Mouse (Mus musculus): Measurements from ENCODE around the gene Tmem88. TPM values are rescaled to one million over a fixed set of nuclear protein-coding genes. Genes with fewer than 3 reads are reported as not detected.
"Not testable (repeated sequence)": the region's sequence is repeated elsewhere in the genome, so short reads cannot be mapped to it uniquely, and the experiment has no call there.

Gene Tmem88
- polyA plus RNA-seq, 1 experiment from 2014 or later: 40.5 TPM

DNA sequence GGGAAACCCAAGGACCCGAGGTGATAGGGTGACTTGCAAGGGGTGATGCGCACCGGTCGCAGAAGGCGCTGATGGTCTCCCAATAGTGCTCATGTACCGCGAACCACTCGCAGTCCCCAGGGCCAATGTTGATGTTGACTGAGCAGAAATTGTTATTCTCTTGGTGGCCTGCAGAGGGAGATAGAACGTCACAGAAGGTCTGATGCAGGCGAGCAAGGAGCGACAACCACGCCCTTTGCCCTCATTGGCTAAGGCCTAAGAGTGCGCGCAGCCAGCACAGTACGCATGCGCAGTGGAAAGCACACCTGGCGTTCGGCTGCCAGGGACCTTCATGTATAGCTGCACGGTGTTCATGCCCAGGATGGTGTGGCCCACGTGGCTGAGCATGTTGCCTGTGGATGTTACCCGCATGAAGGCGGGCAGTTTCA lies 3.2 kb upstream of the Tmem88 start:
- Histone ChIP-seq H3K9me3 (no peaks in the 10 kb centered on the region), H3K27me3 (replicated peaks) (0 out of 2 replicates have a peak, but pooled peaks cover 4% of the 10 kb centered on the region), H3K4me1 (peaks cover 54% of the 10 kb centered on the region), H3K36me3 (peaks cover 73% of the 10 kb centered on the region), H3K9ac (no peak overlapping the region), H3K27ac (replicated peaks) (no peak overlapping the region), H3K4me3 (no peak overlapping the region), H3K4me2 (no peak overlapping the region; the same call in 1 of the 2 replicates)
- ATAC-seq (ENCODE audit: extremely low read depth, insufficient number of reproducible peaks, low FRiP score, low TSS enrichment): no peak
- 15% methylated on average over 22 of the region's 22 CpGs for WGBS

DNA sequence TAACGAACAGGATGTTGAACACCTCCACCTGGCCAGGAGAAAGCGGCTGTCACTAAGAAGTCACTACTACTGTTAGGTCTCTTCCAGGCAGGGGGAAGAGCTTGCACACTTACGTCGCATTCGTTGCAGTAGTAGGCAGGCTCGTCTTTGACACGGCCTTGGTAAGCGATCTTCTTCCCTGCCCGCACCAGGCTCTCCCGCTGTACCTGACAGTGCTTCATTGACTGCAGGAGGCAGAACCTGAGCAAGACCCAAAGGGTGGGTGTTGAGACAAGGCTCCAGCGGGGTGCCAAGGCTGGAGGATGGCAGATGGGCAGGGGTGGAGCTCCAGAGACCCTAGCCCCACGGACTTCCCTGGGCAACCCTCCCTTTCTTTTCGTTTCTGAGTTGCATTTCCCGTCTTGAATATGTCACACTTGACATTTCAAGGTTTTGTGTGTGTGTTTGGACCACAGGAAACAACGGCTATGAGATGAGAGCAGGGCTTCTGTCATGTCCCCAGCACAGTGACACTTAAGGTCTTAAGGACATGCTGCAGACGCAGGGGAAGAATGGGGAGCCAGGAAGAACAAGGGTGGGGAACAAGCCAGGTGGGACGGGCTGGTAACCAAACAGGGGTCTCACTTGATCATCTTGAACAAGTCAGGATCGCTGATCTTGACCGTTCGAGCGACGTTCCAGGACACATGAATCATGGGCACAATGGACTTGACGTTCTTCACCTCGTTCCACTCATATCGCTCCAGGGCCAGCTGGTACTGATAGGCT lies 2.2 kb upstream of the Tmem88 start:
- peaks cover 56% of the 10 kb centered on the region for H3K4me1 ChIP-seq
- 0 out of 2 replicates have a peak overlapping the region, but pooled peaks have one; percentile 11 for H3K4me3 ChIP-seq
- H3K9ac ChIP-seq: peak overlapping the region; percentile 66
- 67% methylated on average over 25 of the region's 25 CpGs for WGBS
- no peaks in the 10 kb centered on the region for H3K9me3 ChIP-seq
- peak overlapping the region; percentile 91 for H3K4me2 ChIP-seq
- H3K36me3 ChIP-seq: peaks cover 63% of the 10 kb centered on the region
- 0 out of 2 replicates have a peak, but pooled peaks cover 4% of the 10 kb centered on the region for H3K27me3 ChIP-seq (replicated peaks)
- no peak for ATAC-seq (ENCODE audit: extremely low read depth, insufficient number of reproducible peaks, low FRiP score, low TSS enrichment)
- no peak overlapping the region for H3K27ac ChIP-seq (replicated peaks)

DNA sequence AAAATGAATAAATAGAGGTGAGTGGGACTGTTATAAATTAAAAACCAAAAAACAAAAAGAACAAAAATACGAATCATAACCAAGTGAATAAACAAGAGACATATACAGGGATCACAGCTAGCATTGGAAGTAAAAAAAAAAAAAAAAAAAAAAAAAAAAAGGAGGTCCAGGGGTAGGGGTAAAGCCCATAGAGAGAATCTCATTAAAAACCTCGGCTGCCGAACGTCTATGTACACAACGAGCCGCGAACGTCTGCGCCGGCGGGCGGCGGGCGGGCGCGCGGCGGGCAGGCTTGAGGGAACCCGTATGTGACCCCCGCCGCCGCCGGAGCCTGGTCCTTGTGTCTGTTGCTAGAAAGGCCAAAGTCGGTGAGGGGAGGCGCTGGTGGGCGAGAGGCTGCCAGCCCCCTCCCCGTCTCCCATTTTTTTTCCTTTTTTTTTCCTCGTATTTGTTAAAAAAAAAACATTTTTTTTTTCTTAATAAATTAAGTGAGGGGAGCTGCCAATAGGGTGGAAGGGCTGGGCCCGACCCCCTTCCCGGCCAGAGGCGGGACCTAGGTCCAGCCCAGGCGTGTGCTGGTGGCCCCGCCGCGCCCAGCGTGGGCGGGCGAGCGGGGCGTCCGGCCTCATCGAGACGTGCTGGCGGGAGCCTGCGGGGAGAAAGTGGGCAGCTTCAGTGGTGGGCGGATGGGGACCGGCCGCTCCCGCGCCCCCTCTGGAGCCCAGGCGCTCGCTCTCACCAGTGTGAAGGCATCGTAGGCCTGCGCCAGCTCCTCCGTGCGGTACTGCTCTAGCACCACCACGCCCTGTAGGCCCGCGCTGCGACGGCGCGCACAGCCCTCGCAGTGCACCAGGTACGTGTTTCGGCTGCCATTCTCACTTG lies 1.4 kb upstream of the Tmem88 start:
- Histone ChIP-seq H3K27ac (replicated peaks) (no peak overlapping the region), H3K4me1 (peaks cover 56% of the 10 kb centered on the region), H3K36me3 (peaks cover 55% of the 10 kb centered on the region), H3K9ac (peak overlapping the region; percentile 95), H3K9me3 (no peaks in the 10 kb centered on the region), H3K27me3 (replicated peaks) (0 out of 2 replicates have a peak, but pooled peaks cover 4% of the 10 kb centered on the region), H3K4me3 (peak overlapping the region; percentile 11; the same call in 1 of the 2 replicates), H3K4me2 (peak overlapping the region; percentile 91)
- 30% methylated on average over 66 of the region's 66 CpGs for WGBS
- ATAC-seq (ENCODE audit: extremely low read depth, insufficient number of reproducible peaks, low FRiP score, low TSS enrichment): no peak

DNA sequence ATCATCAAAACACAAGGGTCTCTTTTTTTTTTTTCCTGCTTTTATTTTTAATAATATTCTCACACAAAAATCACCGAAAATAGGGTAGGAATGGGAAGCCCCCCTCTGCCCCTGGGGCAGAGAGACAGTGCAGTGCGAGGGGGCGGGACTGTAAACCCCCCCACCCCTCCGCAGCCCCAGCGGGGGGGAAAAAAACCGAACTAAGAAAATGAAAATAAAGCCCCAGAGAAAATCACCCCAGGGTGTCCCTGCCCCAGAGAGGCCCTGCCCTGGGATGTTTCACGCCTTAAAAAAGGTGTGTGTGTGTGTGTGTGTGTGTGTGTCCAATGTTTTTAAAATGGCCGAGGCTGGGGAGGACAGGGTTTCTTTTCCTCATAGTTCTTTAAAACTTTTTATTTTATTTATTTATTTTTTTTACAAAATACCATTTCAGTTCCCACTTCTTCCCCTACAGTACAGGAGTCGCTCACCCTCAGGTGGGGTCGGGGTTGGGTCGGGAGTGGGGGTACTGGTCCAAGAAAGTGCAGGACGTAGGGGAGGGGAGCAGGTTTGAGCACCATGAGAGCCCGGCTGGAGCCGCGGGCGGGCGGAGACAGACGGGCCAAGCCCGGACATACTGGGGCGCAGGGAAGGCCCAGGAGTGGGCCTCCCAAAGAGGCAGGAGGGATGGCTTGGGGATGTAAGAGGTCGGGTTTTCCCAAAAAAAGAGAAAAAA lies 609 bp upstream of the Tmem88 start:
- H3K9ac ChIP-seq: peak overlapping the region; percentile 95
- H3K4me2 ChIP-seq: peak overlapping the region; percentile 91
- WGBS: 18% methylated on average over 21 of the region's 21 CpGs
- no peak for ATAC-seq (ENCODE audit: extremely low read depth, insufficient number of reproducible peaks, low FRiP score, low TSS enrichment)
- no peaks in the 10 kb centered on the region for H3K9me3 ChIP-seq
- peak overlapping the region; percentile 78 for H3K4me3 ChIP-seq
- 0 out of 2 replicates have a peak, but pooled peaks cover 4% of the 10 kb centered on the region for H3K27me3 ChIP-seq (replicated peaks)
- H3K36me3 ChIP-seq: peaks cover 47% of the 10 kb centered on the region
- peaks cover 60% of the 10 kb centered on the region for H3K4me1 ChIP-seq
- peak overlapping the region; percentile 98 for H3K27ac ChIP-seq (replicated peaks)

DNA sequence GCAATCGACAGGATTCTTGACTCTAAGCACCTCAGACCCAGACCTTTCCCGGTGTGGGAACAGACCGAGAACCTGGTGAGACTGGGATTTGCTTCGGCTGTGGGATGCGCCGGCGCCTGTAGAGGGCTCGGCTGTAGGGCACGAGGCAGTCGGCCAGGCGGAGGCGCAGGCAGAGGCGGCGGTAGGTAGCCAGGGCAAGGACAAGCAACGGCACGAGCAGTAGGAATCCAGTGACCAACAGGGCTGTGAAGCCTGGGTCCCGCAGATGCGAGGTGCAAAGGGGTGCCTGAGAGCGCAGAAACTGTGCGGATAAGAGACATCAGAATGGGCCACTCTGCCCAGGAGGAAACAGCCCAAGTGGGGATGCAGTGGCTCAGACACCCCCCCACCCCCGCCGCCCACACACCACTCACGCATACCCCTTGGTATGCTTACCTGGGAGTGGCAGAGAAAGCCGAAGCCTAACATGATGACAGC lies 415 bp downstream of the Tmem88 start:
- Histone ChIP-seq H3K9ac (peak overlapping the region; percentile 95), H3K9me3 (no peaks in the 10 kb centered on the region), H3K4me1 (peaks cover 60% of the 10 kb centered on the region), H3K4me3 (peak overlapping the region; percentile 78), H3K36me3 (peaks cover 37% of the 10 kb centered on the region), H3K4me2 (peak overlapping the region; percentile 91), H3K27ac (replicated peaks) (peak overlapping the region; percentile 98), H3K27me3 (replicated peaks) (0 out of 2 replicates have a peak, but pooled peaks cover 4% of the 10 kb centered on the region)
- ATAC-seq (ENCODE audit: extremely low read depth, insufficient number of reproducible peaks, low FRiP score, low TSS enrichment): no peak
- WGBS: 4% methylated on average over 24 of the region's 24 CpGs

DNA sequence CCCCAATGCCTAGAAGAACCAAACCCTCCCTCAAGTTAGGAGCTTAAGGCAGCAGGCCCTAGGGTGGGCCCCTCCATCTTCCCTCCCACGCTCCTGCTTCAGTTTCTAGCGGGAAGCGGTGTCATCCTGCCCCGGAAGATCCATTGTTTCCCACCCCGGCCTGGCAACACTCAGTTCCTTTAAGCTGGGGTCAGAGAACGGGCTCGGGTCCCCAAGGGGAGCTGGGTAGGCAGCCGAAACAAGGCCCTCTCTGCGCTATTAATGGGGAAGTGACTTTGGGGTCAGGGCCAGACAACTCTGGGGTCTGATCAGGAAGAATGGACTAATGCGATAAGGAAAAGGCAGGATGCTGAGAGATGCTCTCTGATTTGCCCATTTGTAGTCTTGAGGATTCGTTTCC lies 1.3 kb downstream of the Tmem88 start:
- Histone ChIP-seq H3K9ac (peak overlapping the region; percentile 95), H3K4me2 (peak overlapping the region; percentile 91), H3K27ac (replicated peaks) (peak overlapping the region; percentile 98), H3K27me3 (replicated peaks) (0 out of 2 replicates have a peak, but pooled peaks cover 4% of the 10 kb centered on the region), H3K36me3 (peaks cover 33% of the 10 kb centered on the region), H3K4me1 (peaks cover 59% of the 10 kb centered on the region), H3K9me3 (no peaks in the 10 kb centered on the region), H3K4me3 (peak overlapping the region; percentile 78)
- WGBS: 29% methylated on average over 11 of the region's 11 CpGs
- ATAC-seq (ENCODE audit: extremely low read depth, insufficient number of reproducible peaks, low FRiP score, low TSS enrichment): no peak

DNA sequence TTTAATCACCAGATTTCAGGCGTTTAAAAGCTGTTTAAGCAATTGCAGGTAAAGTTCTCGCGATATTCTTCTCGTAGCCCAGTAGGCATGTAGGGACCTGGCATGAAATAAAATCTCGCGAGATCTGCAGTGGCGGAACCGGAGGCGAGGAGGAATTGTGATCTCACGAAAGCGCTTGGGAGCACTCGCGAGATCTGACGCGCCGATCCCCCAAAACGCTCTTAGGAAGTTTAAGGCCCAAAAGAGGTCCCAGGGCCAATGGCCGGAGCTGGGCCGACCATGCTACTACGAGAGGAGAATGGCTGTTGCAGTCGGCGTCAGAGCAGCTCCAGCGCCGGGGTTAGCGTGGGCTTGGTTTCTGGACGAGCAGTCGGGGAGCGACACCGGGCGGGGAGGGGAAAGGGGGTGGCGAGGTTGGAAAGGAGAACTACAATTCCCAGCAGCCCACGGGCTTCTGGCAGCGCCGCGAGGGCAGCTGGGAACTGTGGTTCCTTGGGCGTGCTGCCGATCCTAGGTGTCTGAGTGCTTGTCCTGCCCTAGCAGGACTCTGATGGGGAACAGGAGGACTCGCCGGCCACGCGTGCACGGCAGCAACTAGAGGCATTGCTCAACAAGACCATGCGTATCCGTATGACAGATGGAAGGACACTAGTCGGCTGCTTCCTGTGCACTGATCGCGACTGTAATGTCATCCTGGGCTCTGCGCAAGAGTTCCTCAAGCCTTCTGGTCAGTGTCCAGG lies 2.2 kb downstream of the Tmem88 start:
- Histone ChIP-seq H3K9me3 (no peaks in the 10 kb centered on the region), H3K27ac (replicated peaks) (peak overlapping the region; percentile 98), H3K4me2 (peak overlapping the region; percentile 91), H3K36me3 (peaks cover 27% of the 10 kb centered on the region), H3K4me1 (peaks cover 50% of the 10 kb centered on the region), H3K4me3 (peak overlapping the region; percentile 78), H3K27me3 (replicated peaks) (0 out of 2 replicates have a peak, but pooled peaks cover 4% of the 10 kb centered on the region), H3K9ac (peak overlapping the region; percentile 95)
- under 1% methylated on average over 48 of the region's 48 CpGs for WGBS
- peak; percentile 78 for ATAC-seq (ENCODE audit: extremely low read depth, insufficient number of reproducible peaks, low FRiP score, low TSS enrichment)

DNA sequence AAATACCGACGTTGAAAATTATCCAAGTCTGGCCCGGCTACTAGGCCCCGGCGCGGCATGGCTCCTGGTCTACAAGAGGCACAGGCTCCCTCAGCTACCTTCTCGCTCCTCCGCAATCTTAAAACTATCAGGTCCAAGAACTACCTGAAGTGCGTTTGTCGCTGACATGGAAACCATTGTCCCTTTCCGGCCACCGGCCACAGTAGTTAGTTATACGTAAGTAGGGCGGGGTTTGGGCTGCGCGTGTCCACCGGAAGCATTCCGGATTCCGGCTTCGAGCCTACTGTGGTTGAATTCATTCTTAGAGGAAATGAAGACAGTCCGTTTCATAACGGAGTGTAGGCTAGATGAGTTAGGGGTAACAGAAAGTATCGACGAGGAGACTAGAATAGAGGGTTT lies 2.8 kb downstream of the Tmem88 start, which contains the start of the genes Naa38 and Cyb5d1:
Gene Naa38 (plus strand): TSS at position 253 of the 399 bp plus-strand sequence.
Gene Cyb5d1 (minus strand): TSS at position 397 of the 399 bp plus-strand sequence.
- Histone ChIP-seq H3K36me3 (peaks cover 22% of the 10 kb centered on the region), H3K27ac (replicated peaks) (peak within 1 kb of the TSS; percentile 98), H3K4me3 (peak within 1 kb of the TSS; percentile 78), H3K9ac (peak within 1 kb of the TSS; percentile 95), H3K4me2 (peak within 1 kb of the TSS; percentile 91), H3K4me1 (peaks cover 46% of the 10 kb centered on the region)
- H3K27me3 ChIP-seq (replicated peaks); H3K9me3 ChIP-seq: not testable (repeated sequence)
- under 1% methylated on average over 24 of the region's 24 CpGs for WGBS
- peak; percentile 62; the same call in 1 of the 2 replicates for ATAC-seq (ENCODE audit: extremely low read depth, insufficient number of reproducible peaks, low FRiP score, low TSS enrichment)

DNA sequence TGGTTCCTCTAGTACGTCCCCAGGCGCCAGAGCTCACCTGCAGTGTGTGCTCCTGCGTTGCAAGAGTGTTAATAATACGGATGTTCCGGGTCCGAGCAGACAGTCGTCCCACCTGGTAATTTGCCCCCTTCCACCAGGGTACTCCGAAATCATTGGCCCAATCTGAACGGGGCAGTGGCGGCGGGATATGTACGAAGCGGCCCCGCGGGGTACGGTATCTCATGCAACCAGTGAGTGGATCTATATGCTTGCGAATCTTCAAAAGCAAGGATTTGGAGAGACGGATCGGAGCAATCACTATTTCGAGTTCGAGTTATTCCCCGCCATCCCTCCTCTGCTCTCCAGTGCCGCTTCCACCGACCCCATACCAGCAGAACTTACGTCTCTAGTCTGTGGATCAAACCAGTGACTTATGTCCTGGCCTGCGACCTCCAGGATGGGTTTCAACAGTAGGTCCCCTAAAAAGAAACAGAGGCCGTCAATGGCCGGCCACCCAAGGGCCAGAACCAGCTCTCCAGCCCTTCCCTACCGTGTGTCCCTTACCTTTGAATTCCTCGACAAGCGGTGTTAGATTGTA lies 3.4 kb downstream of the Tmem88 start:
- not testable (repeated sequence) for H3K27me3 ChIP-seq (replicated peaks); H3K9me3 ChIP-seq; ATAC-seq (ENCODE audit: extremely low read depth, insufficient number of reproducible peaks, low FRiP score, low TSS enrichment)
- Histone ChIP-seq H3K4me2 (peak overlapping the region; percentile 91), H3K4me1 (peaks cover 43% of the 10 kb centered on the region), H3K4me3 (peak overlapping the region; percentile 78), H3K9ac (peak overlapping the region; percentile 95), H3K36me3 (peaks cover 16% of the 10 kb centered on the region), H3K27ac (replicated peaks) (peak overlapping the region; percentile 98)
- WGBS: 1% methylated on average over 31 of the region's 31 CpGs

All from heart, embryonic 13.5 days (tissue).